Mouse (Mus musculus): Measurements from ENCODE around the gene Cnnm3.

Cnnm3 gene

GRCm38 (mm10) chr1:36497312-36497711 is 14.4 kb upstream of the Cnnm3 start:
- DNase-seq (ENCODE audit: low read depth in 2 of 2, low spot score in 2 of 2) = no peak

GRCm38 (mm10) chr1:36501261-36501660 is 10.4 kb upstream of the Cnnm3 start:
- peak; percentile 66 to 83 for DNase-seq (ENCODE audit: low read depth in 2 of 2, low spot score in 2 of 2)

GRCm38 (mm10) chr1:36508238-36508637 is 3.4 kb upstream of the Cnnm3 start:
- DNase-seq (ENCODE audit: low read depth in 2 of 2, low spot score in 2 of 2) = no peak

GRCm38 (mm10) chr1:36512089-36512965 is 660 bp downstream of the Cnnm3 start:
- DNase-seq (ENCODE audit: low read depth in 2 of 2, low spot score in 2 of 2) = peak; percentile 19 to 27

GRCm38 (mm10) chr1:36512966-36513280 is 1.3 kb downstream of the Cnnm3 start:
- DNase-seq (ENCODE audit: low read depth in 2 of 2, low spot score in 2 of 2) = no peak

GRCm38 (mm10) chr1:36513310-36513709 is 1.6 kb downstream of the Cnnm3 start:
- DNase-seq (ENCODE audit: low read depth in 2 of 2, low spot score in 2 of 2) = no peak

GRCm38 (mm10) chr1:36513718-36514117 is 2.1 kb downstream of the Cnnm3 start:
- no peak for DNase-seq (ENCODE audit: low read depth in 2 of 2, low spot score in 2 of 2)

- DNase-seq (ENCODE audit: low read depth in 2 of 2, low spot score in 2 of 2) = no peak
Measured at GRCm38 (mm10) chr1:36518259-36518658, 6.6 kb downstream of the Cnnm3 start.

- no peak for DNase-seq (ENCODE audit: low read depth in 2 of 2, low spot score in 2 of 2)
Measured at GRCm38 (mm10) chr1:36519626-36520025, 8.0 kb downstream of the Cnnm3 start.

GRCm38 (mm10) chr1:36522210-36522609 is 10.5 kb downstream of the Cnnm3 start:
- DNase-seq (ENCODE audit: low read depth in 2 of 2, low spot score in 2 of 2) = no peak

- DNase-seq (ENCODE audit: low read depth in 2 of 2, low spot score in 2 of 2) = no peak
Measured at GRCm38 (mm10) chr1:36523332-36524013, 11.8 kb downstream of the Cnnm3 start.

GRCm38 (mm10) chr1:36524058-36524457 is 12.4 kb downstream of the Cnnm3 start:
- no peak for DNase-seq (ENCODE audit: low read depth in 2 of 2, low spot score in 2 of 2)

- no peak for DNase-seq (ENCODE audit: low read depth in 2 of 2, low spot score in 2 of 2)
Measured at GRCm38 (mm10) chr1:36525774-36526173, 14.1 kb downstream of the Cnnm3 start.

GRCm38 (mm10) chr1:36526903-36527302 is 15.2 kb downstream of the Cnnm3 start:
- no peak for DNase-seq (ENCODE audit: low read depth in 2 of 2, low spot score in 2 of 2)

GRCm38 (mm10) chr1:36528351-36528750 is 16.7 kb downstream of the Cnnm3 start:
- DNase-seq (ENCODE audit: low read depth in 2 of 2, low spot score in 2 of 2) = no peak

GRCm38 (mm10) chr1:36529274-36529673 is 17.6 kb downstream of the Cnnm3 start:
- DNase-seq (ENCODE audit: low read depth in 2 of 2, low spot score in 2 of 2) = no peak

GRCm38 (mm10) chr1:36529875-36530274 is 18.2 kb downstream of the Cnnm3 start:
- no peak for DNase-seq (ENCODE audit: low read depth in 2 of 2, low spot score in 2 of 2)

- DNase-seq (ENCODE audit: low read depth in 2 of 2, low spot score in 2 of 2) = no peak
Measured at GRCm38 (mm10) chr1:36530485-36530884, 18.8 kb downstream of the Cnnm3 start.

GRCm38 (mm10) chr1:36530962-36531361 is 19.3 kb downstream of the Cnnm3 start:
- no peak for DNase-seq (ENCODE audit: low read depth in 2 of 2, low spot score in 2 of 2)

- no peak for DNase-seq (ENCODE audit: low read depth in 2 of 2, low spot score in 2 of 2)
Measured at GRCm38 (mm10) chr1:36531461-36531860, 19.8 kb downstream of the Cnnm3 start.

GRCm38 (mm10) chr1:36533546-36533945 is 21.9 kb downstream of the Cnnm3 start:
- DNase-seq (ENCODE audit: low read depth in 2 of 2, low spot score in 2 of 2) = no peak

- no peak for DNase-seq (ENCODE audit: low read depth in 2 of 2, low spot score in 2 of 2)
Measured at GRCm38 (mm10) chr1:36534595-36535058, 23.0 kb downstream of the Cnnm3 start.

Data from CD8-positive naive resting alpha-beta T cell, adult 2 months (primary cell).